Mouse (Mus musculus) lung, postnatal 0 days (tissue): ENCODE data around the gene Tm7sf3.

Experiments used
- CTCF ChIP-seq: IDR thresholded peaks from 2 replicates; pipeline ENCODE4 v1.5.1; 2016; ENCODE audit warnings: antibody characterized with exemption, mild to moderate bottlenecking
- EP300 ChIP-seq: IDR thresholded peaks from 2 replicates; pipeline ENCODE4 v1.6.1; 2016; ENCODE audit warnings: antibody characterized with exemption, mild to moderate bottlenecking, control low read depth

GRCm38 (mm10) chr6:146615891-146616290 lies 26.7 kb downstream of the Tm7sf3 start:
- no peak for TF ChIP-seq EP300
- no peak for TF ChIP-seq CTCF
